Mouse (Mus musculus) kidney, adult 8-10 months (tissue): ENCODE measurements around the gene Nfu1.

Experiments used
- DNase-seq, 2 experiments: peaks; one replicate each; pipeline ENCODE4 v3.0.0; 2022

Nfu1 gene

DNA sequence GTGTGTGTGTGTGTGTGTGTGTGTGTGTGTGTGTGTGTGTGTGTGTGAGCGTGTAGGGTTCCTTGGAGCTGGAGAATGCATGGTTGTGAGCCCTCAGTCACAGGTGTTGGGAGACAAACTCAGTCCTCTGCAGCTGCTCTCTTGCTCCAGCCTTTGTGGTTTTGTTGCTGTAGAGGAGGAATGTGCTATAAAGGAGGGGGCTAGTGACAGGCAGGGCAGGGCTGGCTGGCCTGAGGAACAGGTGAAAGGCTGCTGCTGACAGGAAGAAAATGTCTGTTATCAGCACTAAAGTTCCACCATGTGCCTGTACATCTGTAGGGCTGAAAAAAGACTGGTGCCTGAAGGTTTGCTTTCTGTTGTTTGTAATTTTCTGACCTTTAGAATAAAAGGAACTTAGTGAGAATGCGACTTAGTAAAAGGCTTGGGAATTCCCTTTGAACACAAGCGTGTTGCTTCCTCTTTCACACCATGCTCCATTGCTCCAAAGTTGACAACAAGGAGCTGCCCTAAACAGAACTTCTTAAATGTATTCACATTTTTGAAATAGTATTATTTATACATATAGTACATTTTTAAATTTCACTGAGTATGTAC, 66.2 kb downstream of the Nfu1 start:
- no peak for DNase-seq
